Mouse (Mus musculus) Patski (cell line): Measurements from ENCODE around the gene Gjd3. TPM values are rescaled to one million over a fixed set of nuclear protein-coding genes. Genes with fewer than 3 reads are reported as not detected.
"Not testable (repeated sequence)": the region's sequence is repeated elsewhere in the genome, so short reads cannot be mapped to it uniquely, and the experiment has no call there.

ENCODE experiments used
- ATAC-seq: fragments of 100-300 bp; one replicate; pipeline ENCODE4 v1.8.0; 2021
- CTCF ChIA-PET: fragments of 350-600 bp; sonication (Branson Sonifier 250); formaldehyde crosslinking; loops from one replicate; lab custom pipeline; 2022; ENCODE audit warnings: inconsistent platforms; lab: Charles Lee
- POLR2A ChIA-PET: fragments of 350-600 bp; sonication (Branson Sonifier 250); formaldehyde crosslinking; loops from one replicate; lab custom pipeline; 2022; ENCODE audit warnings: antibody characterized with exemption, inconsistent platforms; lab: Charles Lee
- DNase-seq: peaks from one replicate; pipeline ENCODE4 v3.0.0-alpha.2; 2011; ENCODE audit warnings: low read depth, low spot score
- H3K27me3 ChIP-seq: fragments of 371-371 bp; one replicate; pipeline ENCODE4 v1.5.1; 2021
- CTCF ChIP-seq: fragments of 100-300 bp; IDR thresholded peaks from one replicate; pipeline ENCODE4 v1.5.1; 2021
- in situ Hi-C: fragments of 300-500 bp; cut with MboI; formaldehyde crosslinking; loops from 3 replicates; pipeline ENCODE4 v1.11.1; 2018; ENCODE audit warnings: low pct_unique_long_range_greater_than_20kb, mixed read lengths
- polyA plus RNA-seq: library from polyadenylated mRNA; unstranded; gene quantifications from one replicate; pipeline ENCODE4 v1.2.3, GENCODE M21; 2021

Gene Gjd3
- polyA plus RNA-seq, 1 experiment from 2014 or later: 0.19 TPM

DNA sequence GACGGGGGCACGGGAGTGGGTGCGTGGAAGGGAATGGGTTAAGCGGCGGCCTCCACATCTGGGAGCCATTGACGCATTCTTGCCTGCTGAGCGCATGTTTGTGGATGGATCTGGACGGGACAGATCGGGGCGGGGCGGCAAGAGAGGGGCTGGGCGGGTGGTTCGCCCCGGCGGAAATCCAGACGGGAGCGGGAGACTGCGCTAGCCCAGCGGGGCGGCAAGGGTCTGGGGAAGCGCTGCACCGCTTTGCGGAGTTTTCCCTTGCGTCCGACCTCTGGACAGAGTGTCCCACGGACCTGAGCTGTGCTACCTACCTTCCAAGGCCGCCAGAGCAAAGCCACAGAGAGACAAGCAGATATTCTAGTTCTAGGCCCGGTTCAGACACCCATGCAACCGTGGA, 46.6 kb downstream of the Gjd3 start:
- CTCF ChIA-PET: interaction anchor here (1.2 to 2.0 kb wide), 2 partner anchors 10 to 28 kb away, joined by 4 to 6 read pairs; no protein-coding TSS in a partner anchor
- peak; percentile 22 for ATAC-seq
- no peaks in the 10 kb centered on the region for H3K27me3 ChIP-seq
- no peak for TF ChIP-seq CTCF
- POLR2A ChIA-PET: no interaction called here
- in situ Hi-C loops: loop anchor here (5.0 to 10.0 kb wide), 2 partner anchors 36 to 231 kb away; partner anchors contain the start of gene Csf3
- DNase-seq: no peak

DNA sequence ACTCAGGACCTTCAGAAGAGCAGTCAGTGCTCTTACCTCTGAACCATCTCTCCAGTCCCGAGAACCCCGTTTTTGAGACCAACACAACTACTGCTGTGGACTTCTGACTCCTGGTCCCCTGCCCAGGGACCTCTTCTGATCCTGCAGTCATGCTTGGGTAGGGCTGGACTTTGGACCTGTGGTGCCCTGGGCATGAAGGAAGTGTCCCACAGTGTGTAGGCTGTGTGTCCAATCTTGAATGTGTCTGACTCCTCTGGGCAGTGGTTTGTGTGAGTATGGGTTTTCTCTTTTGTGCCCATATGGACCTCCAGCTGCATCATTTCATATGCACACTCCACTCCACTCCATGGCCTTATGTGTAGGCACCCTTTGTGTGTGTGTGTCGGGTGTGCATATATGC, 47.7 kb downstream of the Gjd3 start:
- no peaks in the 10 kb centered on the region for H3K27me3 ChIP-seq
- in situ Hi-C loops: loop anchor here (5.0 to 10.0 kb wide), 2 partner anchors 37 to 230 kb away; partner anchors contain the start of gene Csf3
- ChIA-PET POLR2A (no interaction called here), CTCF (no interaction called here)
- TF ChIP-seq CTCF: no peak
- no peak for ATAC-seq
- no peak for DNase-seq

DNA sequence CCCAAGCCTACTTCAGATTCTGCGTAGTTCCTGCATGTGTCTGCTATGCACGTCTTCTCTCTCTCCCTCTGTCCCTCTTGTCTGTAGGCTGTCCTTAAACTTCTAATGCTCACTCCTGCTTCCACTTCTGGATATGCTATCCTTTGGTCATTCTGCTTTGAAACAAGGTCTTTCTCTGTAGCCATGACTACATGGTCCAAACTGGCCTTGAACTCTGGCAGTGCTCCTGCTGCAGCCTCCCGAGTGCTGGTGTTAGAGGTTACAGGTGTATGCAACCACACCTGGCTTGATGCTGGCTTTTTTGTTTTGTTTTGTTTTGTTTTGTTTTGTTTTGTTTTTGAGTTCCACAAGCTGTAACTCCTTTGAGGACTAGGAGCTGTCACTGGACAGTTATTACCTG, 48.4 kb downstream of the Gjd3 start:
- ChIA-PET CTCF (interaction anchor here (2.0 kb wide), 1 partner anchor 20 kb away, joined by 6 read pairs; no protein-coding TSS in a partner anchor), POLR2A (no interaction called here)
- ATAC-seq: no peak
- no peak for DNase-seq
- in situ Hi-C loops: loop anchor here (10.0 kb wide), 1 partner anchor 230 kb away; the partner anchor contains the start of gene Csf3
- no peak for TF ChIP-seq CTCF
- H3K27me3 ChIP-seq: no peaks in the 10 kb centered on the region

DNA sequence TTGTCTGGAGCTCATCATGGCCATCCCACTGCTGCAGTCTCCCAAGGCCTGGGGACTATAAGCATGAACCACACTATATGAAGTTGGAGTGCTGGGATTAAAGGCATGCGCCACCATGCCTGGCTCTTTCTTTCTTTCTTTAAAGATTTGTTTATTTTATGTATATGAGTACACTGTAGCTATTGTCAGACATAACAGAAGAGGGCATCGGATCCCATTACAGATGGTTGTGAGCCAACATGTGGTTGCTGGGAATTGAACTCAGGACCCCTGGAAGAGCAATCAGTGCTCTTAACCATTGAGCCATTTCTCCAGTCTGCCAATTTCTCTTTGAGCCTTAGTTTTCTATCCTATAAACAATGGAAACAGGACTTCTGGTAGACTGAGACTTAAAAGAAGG, 49.0 kb downstream of the Gjd3 start:
- not testable (repeated sequence) for DNase-seq, ATAC-seq, H3K27me3 ChIP-seq
- POLR2A ChIA-PET: interaction anchor here (0.9 kb wide), 1 partner anchor 38 kb away, joined by 3 read pairs; no protein-coding TSS in a partner anchor
- in situ Hi-C loops: loop anchor here (10.0 kb wide), 1 partner anchor 229 kb away; the partner anchor contains the start of gene Csf3
- CTCF ChIA-PET: interaction anchor here (1.4 to 2.2 kb wide), 5 partner anchors 12 to 42 kb away, joined by 4 to 10 read pairs (median 6); no protein-coding TSS in a partner anchor

DNA sequence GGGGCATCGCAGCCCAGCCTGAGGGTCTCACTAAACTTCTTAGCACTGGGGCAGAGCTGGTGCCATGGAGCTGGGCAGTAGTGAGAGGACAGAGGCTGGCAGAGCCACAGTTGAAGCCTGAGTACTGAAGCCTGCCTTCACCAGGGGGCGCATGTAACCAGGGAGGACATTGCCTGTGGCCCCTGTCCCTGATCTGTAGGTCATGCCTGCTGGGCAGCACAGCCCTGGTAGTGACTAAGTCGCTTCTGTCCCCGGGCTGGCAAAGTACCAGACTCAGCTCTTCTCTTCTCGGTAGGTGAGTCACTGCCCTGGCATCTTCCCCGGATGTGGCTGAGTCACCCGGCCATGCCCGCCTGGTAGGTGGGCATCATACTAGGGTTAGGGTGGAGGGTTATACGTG, 49.7 kb downstream of the Gjd3 start:
- CTCF ChIA-PET: interaction anchor here (1.0 to 2.2 kb wide), 7 partner anchors 10 to 43 kb away, joined by 3 to 10 read pairs (median 5); no protein-coding TSS in a partner anchor
- in situ Hi-C loops: loop anchor here (10.0 kb wide), 1 partner anchor 228 kb away; the partner anchor contains the start of gene Csf3
- DNase-seq (no peak), ATAC-seq (peak; percentile 46)
- H3K27me3 ChIP-seq: no peaks in the 10 kb centered on the region
- no peak for TF ChIP-seq CTCF
- POLR2A ChIA-PET: interaction anchor here (0.9 to 1.0 kb wide), 2 partner anchors 21 to 39 kb away, joined by 3 to 4 read pairs; no protein-coding TSS in a partner anchor

DNA sequence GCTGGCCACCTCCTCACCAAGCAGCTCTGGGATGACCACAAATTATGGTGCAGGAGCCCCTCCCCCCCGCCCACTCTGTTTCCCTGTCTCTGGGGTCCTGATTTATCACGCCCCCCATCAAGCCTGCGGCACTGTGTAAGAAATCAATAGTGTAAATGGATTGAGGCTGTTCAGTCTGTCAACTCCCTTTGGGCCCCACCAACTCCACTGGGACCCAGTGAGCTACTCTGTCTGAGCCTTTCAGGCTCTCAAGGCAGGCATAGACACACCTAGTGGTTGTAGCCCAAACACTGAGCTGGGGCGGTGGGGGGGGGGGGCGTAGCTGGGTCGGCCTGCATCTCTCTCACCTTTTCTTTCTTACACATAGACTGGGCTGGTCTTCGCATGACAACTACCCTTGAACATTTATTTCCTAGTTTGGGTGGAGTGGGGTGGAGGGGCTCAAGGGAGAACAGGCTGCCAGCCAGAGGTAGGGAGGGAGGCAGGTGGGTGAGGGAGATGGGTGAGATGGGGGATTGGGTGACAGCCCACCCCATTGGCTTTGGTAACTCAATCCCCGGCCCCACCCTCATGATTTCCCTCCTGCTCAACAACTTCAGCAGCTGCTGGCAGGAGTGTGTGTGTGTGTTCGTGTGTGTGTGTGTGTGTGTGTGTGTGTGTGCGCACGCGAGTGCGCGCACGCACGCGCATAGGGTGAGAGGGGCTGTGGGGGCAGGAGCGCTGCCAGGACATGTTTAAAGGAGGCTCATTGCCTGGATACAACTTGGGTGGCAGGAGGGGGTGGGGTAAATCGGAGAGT, 50.3 kb downstream of the Gjd3 start:
- DNase-seq (no peak), ATAC-seq (no peak)
- TF ChIP-seq CTCF: no peak
- in situ Hi-C loops: loop anchor here (10.0 kb wide), 1 partner anchor 228 kb away; the partner anchor contains the start of gene Csf3
- ChIA-PET POLR2A (interaction anchor here (1.0 to 1.1 kb wide), 2 partner anchors 20 to 21 kb away, joined by 4 read pairs; no protein-coding TSS in a partner anchor), CTCF (interaction anchor here (1.0 to 2.2 kb wide), 11 partner anchors 10 to 59 kb away, joined by 3 to 10 read pairs (median 4); partner anchors contain the start of gene Cdc6)
- no peaks in the 10 kb centered on the region for H3K27me3 ChIP-seq

Other genes with a start within 250 kb of the Gjd3 start
- 44.7 TPM for gene Thra, start 242.4 kb downstream of the Gjd3 start, polyA plus RNA-seq
- 37.2 TPM for gene Nr1d1, start 207.7 kb downstream of the Gjd3 start, polyA plus RNA-seq
- 69.9 TPM for gene Msl1, start 187.5 kb downstream of the Gjd3 start, polyA plus RNA-seq
- 39.4 TPM for gene Casc3, start 178.1 kb downstream of the Gjd3 start, polyA plus RNA-seq
- gene Rapgefl1, start 146.2 kb downstream of the Gjd3 start, polyA plus RNA-seq: 2.8 TPM
- 11.2 TPM for gene Wipf2, start 119.4 kb downstream of the Gjd3 start, polyA plus RNA-seq
- 9.0 TPM for gene Cdc6, start 75.2 kb downstream of the Gjd3 start, polyA plus RNA-seq
- 31.2 TPM for gene Rara, start 55.2 kb downstream of the Gjd3 start, polyA plus RNA-seq
- gene Top2a, start 41.2 kb upstream of the Gjd3 start, polyA plus RNA-seq: 139 TPM
- gene Igfbp4, start 58.2 kb upstream of the Gjd3 start, polyA plus RNA-seq: 3.0 TPM
- gene Tns4, start 106.3 kb upstream of the Gjd3 start, polyA plus RNA-seq: not detected
- 0.12 TPM for gene Ccr7, start 172.1 kb upstream of the Gjd3 start, polyA plus RNA-seq
- gene Smarce1, start 248.0 kb upstream of the Gjd3 start, polyA plus RNA-seq: 135 TPM